Mouse (Mus musculus) stomach, embryonic 15.5 days (tissue): ENCODE results near the gene Phf1. TPM values are rescaled to one million over a fixed set of nuclear protein-coding genes. Genes with fewer than 3 reads are reported as not detected.

ENCODE experiments used
- ATAC-seq: fragments of 200-750 bp; cut with Nextera tagmentation; 2 replicates; pipeline ENCODE4 v1.8.0; 2017; ENCODE audit warnings: low read depth, moderate number of reproducible peaks, moderate TSS enrichment; ENCODE audit not compliant: insufficient read depth, low FRiP score
- H3K27ac ChIP-seq: fragments of 300-500 bp; sonication (generic); 2 replicates; pipeline ENCODE4 v1.5.1; 2015; ENCODE audit warnings: mild to moderate bottlenecking, inconsistent platforms
- H3K27me3 ChIP-seq: fragments of 300-500 bp; sonication (generic); replicated peaks from 2 replicates; pipeline ENCODE4 v1.6.1; 2015; ENCODE audit warnings: inconsistent platforms
- H3K36me3 ChIP-seq: fragments of 300-500 bp; sonication (generic); 2 replicates; pipeline ENCODE4 v1.6.1; 2015; ENCODE audit warnings: inconsistent platforms
- H3K4me1 ChIP-seq: fragments of 300-500 bp; sonication (generic); 2 replicates; pipeline ENCODE4 v1.6.1; 2015; ENCODE audit warnings: inconsistent platforms
- H3K4me2 ChIP-seq: fragments of 300-500 bp; sonication (generic); 2 replicates; pipeline ENCODE4 v1.6.1; 2015; ENCODE audit warnings: mild to moderate bottlenecking, inconsistent platforms
- H3K4me3 ChIP-seq: fragments of 300-500 bp; sonication (generic); replicated peaks from 2 replicates; pipeline ENCODE4 v1.5.1; 2015; ENCODE audit warnings: inconsistent platforms
- H3K9ac ChIP-seq: fragments of 300-500 bp; sonication (generic); 2 replicates; pipeline ENCODE4 v1.6.1; 2015; ENCODE audit warnings: inconsistent platforms
- H3K9me3 ChIP-seq: fragments of 300-500 bp; sonication (generic); 2 replicates; pipeline ENCODE4 v1.6.1; 2016; ENCODE audit warnings: inconsistent platforms
- WGBS: fragments of 180-500 bp; shearing (Covaris S2); methylation state at CpG from one replicate; pipeline ENCODE4 v1.1.7; 2015; 5-methylcytosine and 5-hydroxymethylcytosine counted together
- polyA plus RNA-seq: library from polyadenylated mRNA; unstranded; fragments of >200 nt; fragmentation: Nextera tagmentation; extraction: Ambion mirVana; gene quantifications from 2 replicates; pipeline ENCODE4 v1.2.1, GENCODE M21; 2015

Gene Phf1
- polyA plus RNA-seq, 1 experiment from 2014 or later = 8.5 TPM

- Histone ChIP-seq H3K27ac (peak overlapping the region; percentile 58), H3K4me2 (peak overlapping the region; percentile 68), H3K36me3 (no peaks in the 10 kb centered on the region), H3K9me3 (no peaks in the 10 kb centered on the region), H3K4me1 (peaks cover 45% of the 10 kb centered on the region), H3K4me3 (peak overlapping the region; percentile 39), H3K9ac (peak overlapping the region; percentile 5; the same call in 1 of the 2 replicates), H3K27me3 (no peaks in the 10 kb centered on the region)
- 4% methylated on average over 37 of the region's 37 CpGs for WGBS
- ATAC-seq = peak; percentile 56; the same call in 1 of the 2 replicates
Measured at GRCm38 (mm10) chr17:26946567-26946966, 13.7 kb downstream of the Phf1 start.

- H3K27me3 ChIP-seq = no peaks in the 10 kb centered on the region
- peaks cover 54% of the 10 kb centered on the region for H3K4me1 ChIP-seq
- no peaks in the 10 kb centered on the region for H3K36me3 ChIP-seq
- peak overlapping the region; percentile 68 for H3K4me2 ChIP-seq
- H3K27ac ChIP-seq = peak overlapping the region; percentile 58; the same call in 1 of the 2 replicates
- ATAC-seq = no peak
- H3K9me3 ChIP-seq = no peaks in the 10 kb centered on the region
- 60% methylated on average over 12 of the region's 12 CpGs for WGBS
- H3K9ac ChIP-seq = no peak overlapping the region
- H3K4me3 ChIP-seq = peak overlapping the region; percentile 39; the same call in 1 of the 2 replicates
Measured at GRCm38 (mm10) chr17:26947231-26948100, 14.6 kb downstream of the Phf1 start.

- Histone ChIP-seq H3K4me1 (peaks cover 62% of the 10 kb centered on the region), H3K4me3 (peak overlapping the region; percentile 66), H3K36me3 (no peaks in the 10 kb centered on the region), H3K27ac (peak overlapping the region; percentile 57; the same call in 1 of the 2 replicates), H3K9me3 (no peaks in the 10 kb centered on the region), H3K27me3 (no peaks in the 10 kb centered on the region), H3K9ac (peak overlapping the region; percentile 55), H3K4me2 (peak overlapping the region; percentile 97)
- no peak for ATAC-seq
- 2% methylated on average over 33 of the region's 87 CpGs for WGBS
Measured at GRCm38 (mm10) chr17:26948316-26949050, 15.6 kb downstream of the Phf1 start.

- Histone ChIP-seq H3K36me3 (no peaks in the 10 kb centered on the region), H3K9me3 (no peaks in the 10 kb centered on the region), H3K27ac (peak overlapping the region; percentile 40; the same call in 1 of the 2 replicates), H3K27me3 (no peaks in the 10 kb centered on the region), H3K4me1 (peaks cover 68% of the 10 kb centered on the region), H3K4me2 (peak overlapping the region; percentile 97), H3K9ac (peak overlapping the region; percentile 55; the same call in 1 of the 2 replicates), H3K4me3 (peak overlapping the region; percentile 66)
- peak; percentile 25; the same call in 1 of the 2 replicates for ATAC-seq
- 10% methylated on average over 10 of the region's 14 CpGs for WGBS
Measured at GRCm38 (mm10) chr17:26949051-26949577, 16.3 kb downstream of the Phf1 start.

GRCm38 (mm10) chr17:26949866-26950265, 17.0 kb downstream of the Phf1 start:
- Histone ChIP-seq H3K4me1 (peaks cover 69% of the 10 kb centered on the region), H3K4me2 (peak overlapping the region; percentile 97; the same call in 1 of the 2 replicates), H3K4me3 (no peak overlapping the region), H3K9me3 (no peaks in the 10 kb centered on the region), H3K27me3 (no peaks in the 10 kb centered on the region), H3K36me3 (peaks cover 2% of the 10 kb centered on the region; the same call in 1 of the 2 replicates), H3K27ac (no peak overlapping the region), H3K9ac (no peak overlapping the region)
- no peak for ATAC-seq
- 53% methylated on average over 5 of the region's 5 CpGs for WGBS

- Histone ChIP-seq H3K4me3 (peak overlapping the region; percentile 33), H3K27me3 (no peaks in the 10 kb centered on the region), H3K9me3 (no peaks in the 10 kb centered on the region), H3K4me1 (peaks cover 65% of the 10 kb centered on the region), H3K27ac (peak overlapping the region; percentile 16; the same call in 1 of the 2 replicates), H3K36me3 (peaks cover 9% of the 10 kb centered on the region; the same call in 1 of the 2 replicates), H3K9ac (peak overlapping the region; percentile 16; the same call in 1 of the 2 replicates), H3K4me2 (peak overlapping the region; percentile 58)
- ATAC-seq = no peak
- WGBS = 26% methylated on average over 7 of the region's 7 CpGs
Measured at GRCm38 (mm10) chr17:26950560-26951288, 17.9 kb downstream of the Phf1 start.

- Histone ChIP-seq H3K27me3 (no peaks in the 10 kb centered on the region), H3K9ac (peak overlapping the region; percentile 16; the same call in 1 of the 2 replicates), H3K9me3 (no peaks in the 10 kb centered on the region), H3K36me3 (peaks cover 9% of the 10 kb centered on the region; the same call in 1 of the 2 replicates), H3K4me1 (peaks cover 58% of the 10 kb centered on the region), H3K27ac (peak overlapping the region; percentile 16; the same call in 1 of the 2 replicates), H3K4me2 (peak overlapping the region; percentile 58), H3K4me3 (peak overlapping the region; percentile 33)
- no peak for ATAC-seq
- WGBS = 2% methylated on average over 9 of the region's 11 CpGs
Measured at GRCm38 (mm10) chr17:26951406-26951805, 18.6 kb downstream of the Phf1 start.

- H3K9me3 ChIP-seq = no peaks in the 10 kb centered on the region
- no peak overlapping the region for H3K27ac ChIP-seq
- peaks cover 9% of the 10 kb centered on the region; the same call in 1 of the 2 replicates for H3K36me3 ChIP-seq
- H3K4me1 ChIP-seq = peaks cover 54% of the 10 kb centered on the region
- ATAC-seq = no peak
- peak overlapping the region; percentile 58 for H3K4me2 ChIP-seq
- H3K4me3 ChIP-seq = peak overlapping the region; percentile 33
- no peak overlapping the region for H3K9ac ChIP-seq
- WGBS = 16% methylated on average over 22 of the region's 23 CpGs
- no peaks in the 10 kb centered on the region for H3K27me3 ChIP-seq
Measured at GRCm38 (mm10) chr17:26951952-26952877, 19.4 kb downstream of the Phf1 start.

GRCm38 (mm10) chr17:26953201-26953600, 20.3 kb downstream of the Phf1 start:
- Histone ChIP-seq H3K27ac (no peak overlapping the region), H3K4me2 (peak overlapping the region; percentile 26; the same call in 1 of the 2 replicates), H3K9ac (no peak overlapping the region), H3K4me3 (no peak overlapping the region), H3K9me3 (no peaks in the 10 kb centered on the region), H3K4me1 (peaks cover 47% of the 10 kb centered on the region), H3K36me3 (peaks cover 9% of the 10 kb centered on the region; the same call in 1 of the 2 replicates), H3K27me3 (no peaks in the 10 kb centered on the region)
- 41% methylated on average over 6 of the region's 6 CpGs for WGBS
- no peak for ATAC-seq

- Histone ChIP-seq H3K4me1 (peaks cover 43% of the 10 kb centered on the region), H3K27me3 (no peaks in the 10 kb centered on the region), H3K36me3 (peaks cover 9% of the 10 kb centered on the region; the same call in 1 of the 2 replicates), H3K9ac (no peak overlapping the region), H3K27ac (no peak overlapping the region), H3K4me3 (no peak overlapping the region), H3K9me3 (no peaks in the 10 kb centered on the region), H3K4me2 (peak overlapping the region; percentile 26)
- ATAC-seq = no peak
- 24% methylated on average over 15 of the region's 16 CpGs for WGBS
Measured at GRCm38 (mm10) chr17:26953726-26954125, 20.9 kb downstream of the Phf1 start.
